Mouse (Mus musculus): ENCODE measurements around the gene Asb11.

Asb11 gene

GRCm38 (mm10) chrX:164446106-164446551 is 9.3 kb downstream of the Asb11 start:
- no peak for DNase-seq

- DNase-seq = no peak
Observed at GRCm38 (mm10) chrX:164446835-164447681, 10.3 kb downstream of the Asb11 start.

- DNase-seq = no peak
Observed at GRCm38 (mm10) chrX:164447682-164448071, 10.9 kb downstream of the Asb11 start.

GRCm38 (mm10) chrX:164449201-164449600 is 12.4 kb downstream of the Asb11 start:
- DNase-seq = peak; percentile 16 to 23

GRCm38 (mm10) chrX:164459205-164459878 is 22.5 kb downstream of the Asb11 start:
- DNase-seq = no peak

GRCm38 (mm10) chrX:164502258-164502657 is 65.5 kb downstream of the Asb11 start:
- no peak for DNase-seq

GRCm38 (mm10) chrX:164505709-164506498 is 69.1 kb downstream of the Asb11 start, which contains the start of gene Asb9:
Gene Asb9, plus strand, starts transcription at chrX:164506327.
- no peak for DNase-seq

- no peak for DNase-seq
Observed at GRCm38 (mm10) chrX:164507068-164507467, 70.3 kb downstream of the Asb11 start.

- no peak for DNase-seq
Observed at GRCm38 (mm10) chrX:164508728-164509127, 71.9 kb downstream of the Asb11 start.
